Mouse (Mus musculus) small intestine, adult 2 months (tissue): ENCODE results near the gene Slc7a1. TPM values are rescaled to one million over a fixed set of nuclear protein-coding genes. Genes with fewer than 3 reads are reported as not detected.

Experiments
- H3K27ac ChIP-seq: fragments of 200-500 bp; 2 replicates; pipeline ENCODE4 v1.5.1; 2012; ENCODE audit warnings: low read depth, low read length, control low read depth, inconsistent platforms; ENCODE audit not compliant: insufficient read depth
- H3K27me3 ChIP-seq: fragments of 200-500 bp; 2 replicates; pipeline ENCODE4 v1.6.1; 2012; ENCODE audit warnings: mild to moderate bottlenecking, moderate library complexity, low read length, inconsistent platforms; ENCODE audit not compliant: control insufficient read depth, insufficient read depth
- H3K36me3 ChIP-seq: fragments of 200-500 bp; 2 replicates; pipeline ENCODE4 v1.6.1; 2012; ENCODE audit warnings: mild to moderate bottlenecking, low read length, control low read depth, inconsistent platforms; ENCODE audit not compliant: control insufficient read depth, insufficient read depth
- H3K4me1 ChIP-seq: fragments of 200-500 bp; 2 replicates; pipeline ENCODE4 v1.6.1; 2012; ENCODE audit warnings: low read length, inconsistent platforms, mixed read lengths; ENCODE audit not compliant: control insufficient read depth, insufficient read depth, insufficient read length
- H3K4me3 ChIP-seq: fragments of 200-500 bp; 2 replicates; pipeline ENCODE4 v1.5.1; 2012; ENCODE audit warnings: low read depth, mild to moderate bottlenecking, control low read depth, inconsistent platforms, low read length, moderate library complexity
- CTCF ChIP-seq: fragments of 200-500 bp; IDR thresholded peaks from 2 replicates; pipeline ENCODE4 v1.5.1; 2012; ENCODE audit warnings: low read depth, mild to moderate bottlenecking, control low read depth, inconsistent platforms, low read length, moderate library complexity, mixed read lengths; ENCODE audit not compliant: insufficient replicate concordance, insufficient read length; ENCODE audit errors: extremely low read depth
- POLR2A ChIP-seq: fragments of 200-500 bp; IDR thresholded peaks from 2 replicates; pipeline ENCODE4 v1.6.1; 2012; ENCODE audit warnings: low read depth, mild to moderate bottlenecking, control low read depth, inconsistent platforms, low read length, moderate library complexity
- WGBS: fragments of 180-500 bp; shearing (Covaris S2); methylation state at CpG from one replicate; pipeline ENCODE4 v1.1.7; 2018; 5-methylcytosine and 5-hydroxymethylcytosine counted together
- polyA plus RNA-seq: library from polyadenylated mRNA; depleted of rRNA; stranded (reverse); fragments of >200 nt; gene quantifications from 2 replicates; pipeline ENCODE4 v1.2.3, GENCODE M21; 2012

Gene Slc7a1
- polyA plus RNA-seq, 1 experiment = 7.4 TPM

DNA sequence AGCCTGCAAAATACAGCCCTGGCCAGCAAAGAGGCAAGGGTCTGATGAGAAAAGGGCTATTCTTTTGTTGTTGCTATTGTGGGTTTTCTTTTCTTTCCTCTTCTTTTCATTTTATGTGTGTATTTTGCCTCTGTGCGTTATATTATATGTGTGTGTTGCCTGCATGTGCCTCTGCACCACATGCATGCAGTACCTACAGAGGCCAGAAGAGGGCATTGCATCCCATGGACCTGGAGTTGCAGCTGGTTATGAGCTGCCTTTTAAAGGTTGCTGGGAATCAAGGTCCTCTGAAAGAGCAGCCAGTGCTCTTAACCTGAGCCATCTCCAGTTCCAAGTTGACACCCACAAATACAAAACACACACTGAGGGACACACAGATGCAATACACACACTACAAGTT is 29.1 kb downstream of the Slc7a1 start:
- H3K27ac ChIP-seq = no peak overlapping the region
- 92% methylated on average over 1 of the region's 1 CpGs for WGBS
- no peaks in the 10 kb centered on the region; the same call in 1 of the 2 replicates for H3K36me3 ChIP-seq
- H3K4me1 ChIP-seq = no peaks in the 10 kb centered on the region
- TF ChIP-seq POLR2A = no peak
- TF ChIP-seq CTCF = peak; percentile 67; the same call in 1 of the 2 replicates
- no peak overlapping the region for H3K4me3 ChIP-seq
- no peaks in the 10 kb centered on the region for H3K27me3 ChIP-seq

DNA sequence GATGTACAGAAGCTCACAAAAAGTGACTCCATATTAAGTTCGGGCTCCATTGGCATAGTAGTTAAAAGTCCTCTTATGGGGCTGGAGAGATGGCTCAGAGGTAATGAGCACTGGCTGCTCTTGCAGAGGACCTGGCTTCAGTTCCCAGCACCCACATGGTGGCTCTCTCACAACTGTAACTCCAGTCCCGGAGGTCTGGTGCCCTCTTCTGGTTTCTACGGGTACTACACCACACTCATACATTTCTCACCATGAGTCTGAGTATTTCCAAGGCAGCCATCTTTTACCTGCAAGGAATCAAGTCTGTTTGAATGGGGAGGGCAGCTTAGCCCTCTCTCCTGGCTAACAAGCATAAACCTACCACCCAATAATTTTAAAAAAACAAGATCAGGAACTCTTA is 30.5 kb downstream of the Slc7a1 start:
- 91% methylated on average over 3 of the region's 3 CpGs for WGBS
- Histone ChIP-seq H3K27me3 (no peaks in the 10 kb centered on the region), H3K36me3 (peaks cover 7% of the 10 kb centered on the region), H3K4me1 (no peaks in the 10 kb centered on the region), H3K27ac (no peak overlapping the region), H3K4me3 (no peak overlapping the region)
- TF ChIP-seq POLR2A (no peak), CTCF (no peak)

DNA sequence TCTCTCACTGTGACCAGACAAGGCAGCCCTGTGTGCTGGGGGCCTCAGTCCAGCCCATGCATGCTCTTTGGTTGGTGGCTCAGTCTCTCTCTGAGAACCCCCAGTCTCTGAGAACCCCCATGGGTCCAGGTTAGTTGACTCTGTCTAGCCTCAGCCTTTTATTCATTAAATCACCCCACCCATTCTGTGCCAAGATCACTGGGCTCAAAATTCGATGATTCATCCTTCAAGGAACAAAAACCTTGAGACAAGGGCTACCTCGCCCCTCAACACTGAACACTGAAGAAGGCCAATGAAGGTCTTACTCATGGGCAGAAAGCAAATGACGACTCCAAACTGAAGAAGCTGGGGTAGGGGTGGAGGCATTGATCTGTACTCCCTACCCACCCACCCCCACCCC is 31.9 kb downstream of the Slc7a1 start:
- Histone ChIP-seq H3K4me1 (no peaks in the 10 kb centered on the region), H3K27me3 (no peaks in the 10 kb centered on the region), H3K4me3 (no peak overlapping the region), H3K27ac (no peak overlapping the region), H3K36me3 (peaks cover 9% of the 10 kb centered on the region)
- TF ChIP-seq CTCF = no peak
- TF ChIP-seq POLR2A = no peak
- 67% methylated on average over 3 of the region's 3 CpGs for WGBS

DNA sequence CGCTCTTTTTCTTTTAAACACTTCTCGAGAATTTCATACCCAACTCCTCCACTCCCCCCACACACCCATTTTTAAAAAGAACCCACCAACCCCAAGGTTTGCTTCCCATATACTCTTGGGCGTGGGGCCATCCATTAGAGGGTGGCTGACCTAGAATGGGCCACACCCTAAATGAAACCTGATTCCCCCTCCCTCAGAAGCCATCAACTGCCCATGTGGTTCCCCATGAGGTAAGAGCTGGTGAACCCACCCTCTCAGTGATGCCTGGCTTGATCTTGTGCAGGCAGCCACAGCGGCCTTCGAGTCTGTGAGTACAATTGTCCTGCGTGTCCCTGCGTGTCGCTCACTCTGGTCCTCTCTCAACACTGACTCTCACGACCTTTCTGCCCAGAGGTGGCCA is 33.2 kb downstream of the Slc7a1 start:
- peaks cover 9% of the 10 kb centered on the region for H3K36me3 ChIP-seq
- H3K4me1 ChIP-seq = peaks cover 8% of the 10 kb centered on the region; the same call in 1 of the 2 replicates
- H3K27ac ChIP-seq = no peak overlapping the region
- no peak for TF ChIP-seq POLR2A
- TF ChIP-seq CTCF = no peak
- WGBS = 91% methylated on average over 9 of the region's 9 CpGs
- H3K27me3 ChIP-seq = no peaks in the 10 kb centered on the region
- H3K4me3 ChIP-seq = no peak overlapping the region

DNA sequence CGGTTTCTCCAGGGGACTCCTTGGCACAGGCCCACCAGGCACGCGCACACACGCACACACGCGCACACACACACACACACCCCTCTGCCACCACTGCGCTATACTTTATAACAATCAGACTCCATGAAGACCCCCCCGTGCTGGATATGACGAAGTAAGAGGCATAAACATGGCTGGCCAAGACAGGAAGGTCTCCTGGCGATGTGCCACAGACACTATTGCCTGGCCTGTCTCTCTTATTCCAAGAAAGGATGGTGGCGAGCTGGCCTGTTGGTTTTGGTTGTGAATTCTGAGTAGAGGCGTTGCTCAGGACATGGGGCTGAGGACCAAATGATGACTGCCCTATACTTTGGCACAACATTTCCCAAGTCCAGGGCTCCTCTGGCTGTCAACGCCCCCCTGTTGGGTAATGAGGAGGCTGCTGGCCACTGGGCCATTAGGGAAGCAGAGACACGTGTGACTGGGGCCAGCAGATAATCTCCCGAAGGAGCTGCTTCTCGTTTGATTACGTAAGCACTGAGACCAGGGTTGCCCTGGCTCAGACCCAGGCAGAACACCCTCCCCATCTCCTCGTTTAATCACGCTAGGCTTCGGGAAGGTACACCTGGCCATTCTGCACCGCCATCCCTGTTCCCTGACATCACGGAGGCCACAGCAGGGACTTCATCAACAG is 36.1 kb downstream of the Slc7a1 start:
- Histone ChIP-seq H3K4me1 (peaks cover 14% of the 10 kb centered on the region), H3K27ac (no peak overlapping the region), H3K27me3 (no peaks in the 10 kb centered on the region), H3K36me3 (peaks cover 11% of the 10 kb centered on the region), H3K4me3 (no peak overlapping the region)
- no peak for TF ChIP-seq POLR2A
- TF ChIP-seq CTCF = no peak
- WGBS = 75% methylated on average over 22 of the region's 22 CpGs

DNA sequence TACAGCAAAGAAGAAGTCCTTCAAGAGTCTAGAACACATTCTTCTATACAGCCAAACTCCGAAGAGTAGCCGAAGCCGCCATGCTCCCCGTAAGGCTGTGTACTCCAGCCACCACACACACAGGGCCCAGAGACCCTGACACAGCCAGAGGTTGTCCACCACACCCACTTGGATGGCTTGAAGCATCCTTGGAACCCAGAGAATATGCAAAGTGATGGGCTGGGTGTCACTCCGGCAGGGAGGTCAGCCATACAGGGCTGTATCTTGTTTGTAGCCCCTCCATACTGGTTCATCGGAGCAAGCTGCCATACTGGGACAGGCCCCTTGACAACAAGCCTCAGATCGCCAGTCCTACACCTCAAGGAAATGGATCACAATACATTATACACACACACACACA is 37.4 kb downstream of the Slc7a1 start:
- WGBS = 95% methylated on average over 7 of the region's 7 CpGs
- Histone ChIP-seq H3K27me3 (no peaks in the 10 kb centered on the region), H3K4me3 (no peak overlapping the region), H3K36me3 (peaks cover 13% of the 10 kb centered on the region), H3K4me1 (peaks cover 14% of the 10 kb centered on the region), H3K27ac (no peak overlapping the region)
- TF ChIP-seq CTCF = no peak
- TF ChIP-seq POLR2A = no peak

- H3K27me3 ChIP-seq = no peaks in the 10 kb centered on the region
- 18% methylated on average over 3 of the region's 3 CpGs for WGBS
- peak overlapping the region; percentile 35 for H3K27ac ChIP-seq
- peaks cover 13% of the 10 kb centered on the region for H3K36me3 ChIP-seq
- H3K4me3 ChIP-seq = no peak overlapping the region
- TF ChIP-seq POLR2A (no peak), CTCF (no peak)
- peaks cover 14% of the 10 kb centered on the region for H3K4me1 ChIP-seq
Measured at GRCm38 (mm10) chr5:148361759-148362010, 38.0 kb downstream of the Slc7a1 start.
